Mouse (Mus musculus) bone marrow, adult 2 months (tissue): Measurements from ENCODE around the gene Il6ra.

Source experiments
- CTCF ChIP-seq: fragments of 200-500 bp; IDR thresholded peaks from 2 replicates; pipeline ENCODE4 v1.5.1; 2011; ENCODE audit warnings: low read length, control low read depth; ENCODE audit not compliant: control insufficient read depth, insufficient read depth
- POLR2A ChIP-seq: fragments of 200-500 bp; IDR thresholded peaks from 2 replicates; pipeline ENCODE4 v1.6.1; 2011; ENCODE audit warnings: low read depth, mild to moderate bottlenecking, control low read depth, low read length, borderline replicate concordance; ENCODE audit not compliant: control insufficient read depth

GRCm38 (mm10) chr3:89883582-89884041 is 29.4 kb downstream of the Il6ra start:
- TF ChIP-seq CTCF (no peak), POLR2A (no peak)
